Mouse (Mus musculus) midbrain, postnatal 0 days (tissue): Measurements from ENCODE around the gene Epdr1. TPM values are rescaled to one million over a fixed set of nuclear protein-coding genes. Genes with fewer than 3 reads are reported as not detected.
"Not testable (repeated sequence)": the region's sequence is repeated elsewhere in the genome, so short reads cannot be mapped to it uniquely, and the experiment has no call there.

ENCODE experiments used
- ATAC-seq: fragments of 200-750 bp; cut with Nextera tagmentation; 2 replicates; pipeline ENCODE4 v1.8.0; 2017; ENCODE audit warnings: moderate number of reproducible peaks, mild to moderate bottlenecking, moderate TSS enrichment, moderate library complexity; ENCODE audit not compliant: low FRiP score
- DNase-seq: peaks from one replicate; pipeline ENCODE4 v3.0.0-alpha.2; 2015; ENCODE audit warnings: low spot score
- H3K27ac ChIP-seq: fragments of 300-500 bp; sonication (generic); 2 replicates; pipeline ENCODE4 v1.5.1; 2014; ENCODE audit warnings: low read depth, mild to moderate bottlenecking, low read length, mixed read lengths
- H3K27me3 ChIP-seq: fragments of 300-500 bp; sonication (generic); 2 replicates; pipeline ENCODE4 v1.6.1; 2014; ENCODE audit warnings: low read length, control low read depth, mixed read lengths; ENCODE audit not compliant: insufficient read depth
- H3K36me3 ChIP-seq: fragments of 300-500 bp; sonication (generic); 2 replicates; pipeline ENCODE4 v1.6.1; 2014; ENCODE audit warnings: low read length, control low read depth, mixed read lengths; ENCODE audit not compliant: insufficient read depth
- H3K4me1 ChIP-seq: fragments of 300-500 bp; sonication (generic); 2 replicates; pipeline ENCODE4 v1.6.1; 2014; ENCODE audit warnings: mild to moderate bottlenecking, control low read depth, antibody characterized with exemption, low read length, mixed read lengths; ENCODE audit not compliant: insufficient read depth
- H3K4me2 ChIP-seq: fragments of 300-500 bp; sonication (generic); 2 replicates; pipeline ENCODE4 v1.6.1; 2014; ENCODE audit warnings: low read depth, mild to moderate bottlenecking, low read length, mixed read lengths; ENCODE audit not compliant: poor library complexity, severe bottlenecking
- H3K4me3 ChIP-seq: fragments of 300-500 bp; sonication (generic); 2 replicates; pipeline ENCODE4 v1.5.1; 2014; ENCODE audit warnings: low read depth, mild to moderate bottlenecking, low read length, moderate library complexity
- H3K9ac ChIP-seq: fragments of 300-500 bp; sonication (generic); replicated peaks from 2 replicates; pipeline ENCODE4 v1.6.1; 2014; ENCODE audit warnings: mild to moderate bottlenecking, low read length, moderate library complexity, mixed read lengths; ENCODE audit not compliant: poor library complexity, severe bottlenecking
- H3K9me3 ChIP-seq: fragments of 300-500 bp; sonication (generic); 2 replicates; pipeline ENCODE4 v1.6.1; 2016; ENCODE audit warnings: low read length, control low read depth
- CTCF ChIP-seq: IDR thresholded peaks from 2 replicates; pipeline ENCODE4 v1.5.1; 2016; ENCODE audit warnings: antibody characterized with exemption, mild to moderate bottlenecking
- WGBS: fragments of 180-500 bp; shearing (Covaris S2); extraction: QIAGEN DNeasy Blood & Tissue Kit; methylation state at CpG from one replicate; pipeline ENCODE4 v1.1.7; 2014; 5-methylcytosine and 5-hydroxymethylcytosine counted together
- polyA plus RNA-seq: library from polyadenylated mRNA; unstranded; fragments of >200 nt; fragmentation: Nextera tagmentation; extraction: Ambion mirVana; gene quantifications from 2 replicates; pipeline ENCODE4 v1.2.1, GENCODE M21; 2015
- total RNA-seq: library from RNA; depleted of rRNA; stranded (reverse); fragments of >200 nt; gene quantifications from 2 replicates; pipeline ENCODE4 v1.2.3, GENCODE M21; 2014

Gene Epdr1
- total and polyA plus RNA-seq, 2 experiments from 2014 or later: 29.1 to 32.9 TPM

GRCm38 (mm10) chr13:19595141-19595540, 24.6 kb downstream of the Epdr1 start:
- no peak for ATAC-seq
- no peak overlapping the region for H3K9ac ChIP-seq
- no peaks in the 10 kb centered on the region for H3K27me3 ChIP-seq
- no peaks in the 10 kb centered on the region for H3K9me3 ChIP-seq
- H3K4me2 ChIP-seq: no peak overlapping the region
- no peak for TF ChIP-seq CTCF
- H3K4me1 ChIP-seq: no peaks in the 10 kb centered on the region
- DNase-seq: no peak
- 97% methylated on average over 1 of the region's 1 CpGs for WGBS
- H3K27ac ChIP-seq: no peak overlapping the region
- 0 out of 2 replicates have a peak, but pooled peaks cover 5% of the 10 kb centered on the region for H3K36me3 ChIP-seq
- H3K4me3 ChIP-seq: no peak overlapping the region

GRCm38 (mm10) chr13:19590996-19591759, 28.5 kb downstream of the Epdr1 start:
- Histone ChIP-seq H3K4me1 (no peaks in the 10 kb centered on the region), H3K4me2 (no peak overlapping the region), H3K9ac (no peak overlapping the region), H3K27me3 (no peaks in the 10 kb centered on the region), H3K9me3 (no peaks in the 10 kb centered on the region), H3K4me3 (no peak overlapping the region), H3K27ac (no peak overlapping the region), H3K36me3 (0 out of 2 replicates have a peak, but pooled peaks cover 5% of the 10 kb centered on the region)
- no peak for TF ChIP-seq CTCF
- ATAC-seq: no peak
- DNase-seq: no peak
- 93% methylated on average over 3 of the region's 3 CpGs for WGBS

- ATAC-seq: no peak
- Histone ChIP-seq H3K4me2 (no peak overlapping the region), H3K27me3 (no peaks in the 10 kb centered on the region), H3K9me3 (no peaks in the 10 kb centered on the region), H3K9ac (no peak overlapping the region), H3K36me3 (no peaks in the 10 kb centered on the region), H3K4me3 (no peak overlapping the region), H3K27ac (no peak overlapping the region), H3K4me1 (no peaks in the 10 kb centered on the region)
- no peak for TF ChIP-seq CTCF
- no peak for DNase-seq
- 91% methylated on average over 3 of the region's 3 CpGs for WGBS
Observed at GRCm38 (mm10) chr13:19575947-19576346, 43.8 kb downstream of the Epdr1 start.

GRCm38 (mm10) chr13:19574723-19575122, 45.0 kb downstream of the Epdr1 start:
- not testable (repeated sequence) for H3K4me2 ChIP-seq, H3K4me3 ChIP-seq, H3K9me3 ChIP-seq, H3K27me3 ChIP-seq, ATAC-seq, H3K27ac ChIP-seq, DNase-seq, H3K9ac ChIP-seq, H3K4me1 ChIP-seq, H3K36me3 ChIP-seq
- 82% methylated on average over 2 of the region's 2 CpGs for WGBS

- DNase-seq, ATAC-seq, H3K4me2 ChIP-seq, H3K36me3 ChIP-seq, H3K27ac ChIP-seq, H3K4me3 ChIP-seq, H3K4me1 ChIP-seq, H3K9me3 ChIP-seq, H3K27me3 ChIP-seq, H3K9ac ChIP-seq: not testable (repeated sequence)
Observed at GRCm38 (mm10) chr13:19570166-19570565, 49.6 kb downstream of the Epdr1 start.

- H3K4me1 ChIP-seq: no peaks in the 10 kb centered on the region
- no peak overlapping the region for H3K4me3 ChIP-seq
- no peaks in the 10 kb centered on the region for H3K27me3 ChIP-seq
- DNase-seq (no peak), ATAC-seq (no peak)
- H3K27ac ChIP-seq: no peak overlapping the region
- H3K9me3 ChIP-seq: no peaks in the 10 kb centered on the region
- H3K9ac ChIP-seq: no peak overlapping the region
- WGBS: 96% methylated on average over 1 of the region's 1 CpGs
- no peak for TF ChIP-seq CTCF
- H3K36me3 ChIP-seq: no peaks in the 10 kb centered on the region
- no peak overlapping the region for H3K4me2 ChIP-seq
Observed at GRCm38 (mm10) chr13:19562510-19562909, 57.2 kb downstream of the Epdr1 start.
